Mouse (Mus musculus): ENCODE results near the gene Rogdi.

GRCm38 (mm10) chr16:5011285-5011684 lies 2.1 kb downstream of the Rogdi start:
- TF ChIP-seq POLR2A (IDR thresholded peaks at IDR 0.05; ENCODE audit: low read depth, low read length) (no peak), CTCF (IDR thresholded peaks at IDR 0.05; ENCODE audit: extremely low read depth, insufficient read length, insufficient replicate concordance, low read depth, low read length) (no peak)

All from small intestine, adult 2 months (tissue).